Mouse (Mus musculus) hindbrain, embryonic 12.5 days (tissue): ENCODE data around the gene Lekr1. TPM values are rescaled to one million over a fixed set of nuclear protein-coding genes. Genes with fewer than 3 reads are reported as not detected.

ENCODE experiments used
- ATAC-seq: fragments of 200-750 bp; cut with Nextera tagmentation; 2 replicates; pipeline ENCODE4 v1.8.0; 2017; ENCODE audit warnings: moderate TSS enrichment; ENCODE audit not compliant: low FRiP score
- H3K27ac ChIP-seq: fragments of 300-500 bp; sonication (generic); 2 replicates; pipeline ENCODE4 v1.5.1; 2016; ENCODE audit warnings: mild to moderate bottlenecking
- H3K27me3 ChIP-seq: fragments of 300-500 bp; sonication (generic); 2 replicates; pipeline ENCODE4 v1.6.1; 2016; ENCODE audit warnings: mild to moderate bottlenecking
- H3K36me3 ChIP-seq: fragments of 300-500 bp; sonication (generic); 2 replicates; pipeline ENCODE4 v1.6.1; 2016; ENCODE audit warnings: mild to moderate bottlenecking
- H3K4me1 ChIP-seq: fragments of 300-500 bp; sonication (generic); 2 replicates; pipeline ENCODE4 v1.6.1; 2016
- H3K4me2 ChIP-seq: fragments of 300-500 bp; sonication (generic); replicated peaks from 2 replicates; pipeline ENCODE4 v1.6.1; 2016; ENCODE audit warnings: mild to moderate bottlenecking
- H3K4me3 ChIP-seq: fragments of 300-500 bp; sonication (generic); 2 replicates; pipeline ENCODE4 v1.5.1; 2016; ENCODE audit warnings: mild to moderate bottlenecking
- H3K9ac ChIP-seq: fragments of 300-500 bp; sonication (generic); 2 replicates; pipeline ENCODE4 v1.6.1; 2016; ENCODE audit warnings: mild to moderate bottlenecking, moderate library complexity
- H3K9me3 ChIP-seq: fragments of 300-500 bp; sonication (generic); replicated peaks from 2 replicates; pipeline ENCODE4 v1.6.1; 2016; ENCODE audit warnings: mild to moderate bottlenecking
- WGBS: fragments of 180-500 bp; shearing (Covaris S2); methylation state at CpG from one replicate; pipeline ENCODE4 v1.1.7; 2016; 5-methylcytosine and 5-hydroxymethylcytosine counted together
- polyA plus RNA-seq: library from polyadenylated mRNA; unstranded; fragments of >200 nt; fragmentation: Nextera tagmentation; extraction: Ambion mirVana; gene quantifications from 2 replicates; pipeline ENCODE4 v1.2.1, GENCODE M21; 2016

The Lekr1 gene
- polyA plus RNA-seq, 1 experiment from 2014 or later: 7.6 TPM

- H3K4me2 ChIP-seq: no peak overlapping the region
- H3K9ac ChIP-seq: no peak overlapping the region
- 88% methylated on average over 4 of the region's 4 CpGs for WGBS
Measured at GRCm38 (mm10) chr3:65793561-65793960, 127.5 kb downstream of the Lekr1 start.

GRCm38 (mm10) chr3:65794711-65795110 is 128.7 kb downstream of the Lekr1 start:
- WGBS: 84% methylated on average over 2 of the region's 2 CpGs

More at GRCm38 (mm10) chr3:65793561-65793960, 127.5 kb downstream of the Lekr1 start:
- Histone ChIP-seq H3K4me1 (no peaks in the 10 kb centered on the region), H3K27me3 (no peaks in the 10 kb centered on the region), H3K4me3 (no peak overlapping the region), H3K27ac (no peak overlapping the region), H3K36me3 (no peaks in the 10 kb centered on the region), H3K9me3 (no peaks in the 10 kb centered on the region)
- no peak for ATAC-seq

GRCm38 (mm10) chr3:65797345-65798137 is 131.5 kb downstream of the Lekr1 start:
- Histone ChIP-seq H3K4me1 (no peaks in the 10 kb centered on the region), H3K4me2 (no peak overlapping the region), H3K9ac (no peak overlapping the region), H3K27me3 (no peaks in the 10 kb centered on the region), H3K9me3 (no peaks in the 10 kb centered on the region), H3K4me3 (no peak overlapping the region), H3K27ac (no peak overlapping the region), H3K36me3 (no peaks in the 10 kb centered on the region)
- ATAC-seq: no peak
- WGBS: 87% methylated on average over 5 of the region's 5 CpGs

More at GRCm38 (mm10) chr3:65794711-65795110, 128.7 kb downstream of the Lekr1 start:
- H3K4me3 ChIP-seq: no peak overlapping the region
- ATAC-seq: no peak
- no peak overlapping the region for H3K27ac ChIP-seq
- H3K9me3 ChIP-seq: no peaks in the 10 kb centered on the region
- no peak overlapping the region for H3K4me2 ChIP-seq
- no peaks in the 10 kb centered on the region for H3K4me1 ChIP-seq
- no peaks in the 10 kb centered on the region for H3K27me3 ChIP-seq
- no peaks in the 10 kb centered on the region for H3K36me3 ChIP-seq
- no peak overlapping the region for H3K9ac ChIP-seq

GRCm38 (mm10) chr3:65800962-65801361 is 134.9 kb downstream of the Lekr1 start:
- H3K27ac ChIP-seq: no peak overlapping the region
- ATAC-seq: no peak
- WGBS: 85% methylated on average over 4 of the region's 4 CpGs
- H3K9me3 ChIP-seq: no peaks in the 10 kb centered on the region
- no peaks in the 10 kb centered on the region for H3K36me3 ChIP-seq
- no peak overlapping the region for H3K4me2 ChIP-seq
- H3K4me1 ChIP-seq: no peaks in the 10 kb centered on the region
- H3K9ac ChIP-seq: no peak overlapping the region
- H3K27me3 ChIP-seq: no peaks in the 10 kb centered on the region
- H3K4me3 ChIP-seq: no peak overlapping the region

- no peaks in the 10 kb centered on the region for H3K9me3 ChIP-seq
Measured at GRCm38 (mm10) chr3:65802185-65802584, 136.2 kb downstream of the Lekr1 start.

GRCm38 (mm10) chr3:65802868-65803267 is 136.8 kb downstream of the Lekr1 start:
- 68% methylated on average over 5 of the region's 5 CpGs for WGBS
- no peaks in the 10 kb centered on the region for H3K27me3 ChIP-seq
- no peak overlapping the region for H3K27ac ChIP-seq
- H3K36me3 ChIP-seq: no peaks in the 10 kb centered on the region
- no peak overlapping the region for H3K4me2 ChIP-seq
- H3K9ac ChIP-seq: no peak overlapping the region
- ATAC-seq: no peak
- no peaks in the 10 kb centered on the region for H3K4me1 ChIP-seq
- H3K9me3 ChIP-seq: no peaks in the 10 kb centered on the region
- H3K4me3 ChIP-seq: no peak overlapping the region

More at GRCm38 (mm10) chr3:65802185-65802584, 136.2 kb downstream of the Lekr1 start:
- H3K4me1 ChIP-seq: no peaks in the 10 kb centered on the region
- no peak overlapping the region for H3K4me2 ChIP-seq
- ATAC-seq: no peak
- 87% methylated on average over 5 of the region's 5 CpGs for WGBS
- H3K27me3 ChIP-seq: no peaks in the 10 kb centered on the region
- no peak overlapping the region for H3K4me3 ChIP-seq
- no peak overlapping the region for H3K9ac ChIP-seq
- H3K27ac ChIP-seq: no peak overlapping the region
- H3K36me3 ChIP-seq: no peaks in the 10 kb centered on the region

- 70% methylated on average over 6 of the region's 6 CpGs for WGBS
- no peaks in the 10 kb centered on the region for H3K9me3 ChIP-seq
- H3K4me3 ChIP-seq: no peak overlapping the region
- H3K4me1 ChIP-seq: no peaks in the 10 kb centered on the region
- no peak overlapping the region for H3K4me2 ChIP-seq
- no peaks in the 10 kb centered on the region for H3K36me3 ChIP-seq
- no peaks in the 10 kb centered on the region for H3K27me3 ChIP-seq
- no peak overlapping the region for H3K9ac ChIP-seq
- no peak for ATAC-seq
- no peak overlapping the region for H3K27ac ChIP-seq
Measured at GRCm38 (mm10) chr3:65814881-65815280, 148.9 kb downstream of the Lekr1 start.

- Histone ChIP-seq H3K4me3 (no peak overlapping the region), H3K4me2 (no peak overlapping the region), H3K36me3 (no peaks in the 10 kb centered on the region), H3K9me3 (no peaks in the 10 kb centered on the region), H3K27me3 (no peaks in the 10 kb centered on the region), H3K4me1 (no peaks in the 10 kb centered on the region), H3K27ac (no peak overlapping the region), H3K9ac (no peak overlapping the region)
- no peak for ATAC-seq
- WGBS: 85% methylated on average over 10 of the region's 10 CpGs
Measured at GRCm38 (mm10) chr3:65816012-65816411, 150.0 kb downstream of the Lekr1 start.

- Histone ChIP-seq H3K4me2 (no peak overlapping the region), H3K4me3 (no peak overlapping the region), H3K9ac (no peak overlapping the region), H3K4me1 (no peaks in the 10 kb centered on the region), H3K36me3 (no peaks in the 10 kb centered on the region), H3K27me3 (no peaks in the 10 kb centered on the region), H3K27ac (no peak overlapping the region), H3K9me3 (no peaks in the 10 kb centered on the region)
- ATAC-seq: no peak
- WGBS: 88% methylated on average over 4 of the region's 4 CpGs
Measured at GRCm38 (mm10) chr3:65818597-65818996, 152.6 kb downstream of the Lekr1 start.

- WGBS: 72% methylated on average over 6 of the region's 6 CpGs
- Histone ChIP-seq H3K4me1 (no peaks in the 10 kb centered on the region), H3K27ac (no peak overlapping the region), H3K27me3 (no peaks in the 10 kb centered on the region), H3K9me3 (no peaks in the 10 kb centered on the region), H3K36me3 (no peaks in the 10 kb centered on the region), H3K4me2 (no peak overlapping the region), H3K9ac (no peak overlapping the region), H3K4me3 (no peak overlapping the region)
- ATAC-seq: no peak
Measured at GRCm38 (mm10) chr3:65819841-65820240, 153.8 kb downstream of the Lekr1 start.

- Histone ChIP-seq H3K27ac (no peak overlapping the region), H3K4me3 (no peak overlapping the region), H3K9ac (no peak overlapping the region), H3K4me1 (peaks cover 6% of the 10 kb centered on the region), H3K27me3 (peaks cover 4% of the 10 kb centered on the region), H3K9me3 (no peaks in the 10 kb centered on the region), H3K4me2 (no peak overlapping the region), H3K36me3 (no peaks in the 10 kb centered on the region)
- no peak for ATAC-seq
- 60% methylated on average over 3 of the region's 3 CpGs for WGBS
Measured at GRCm38 (mm10) chr3:65824886-65825285, 158.9 kb downstream of the Lekr1 start.

GRCm38 (mm10) chr3:65826716-65827115 is 160.7 kb downstream of the Lekr1 start:
- Histone ChIP-seq H3K36me3 (no peaks in the 10 kb centered on the region), H3K4me2 (no peak overlapping the region), H3K27me3 (peaks cover 4% of the 10 kb centered on the region), H3K9me3 (no peaks in the 10 kb centered on the region), H3K4me1 (peaks cover 6% of the 10 kb centered on the region), H3K4me3 (no peak overlapping the region), H3K27ac (no peak overlapping the region), H3K9ac (no peak overlapping the region)
- 80% methylated on average over 6 of the region's 6 CpGs for WGBS
- no peak for ATAC-seq

GRCm38 (mm10) chr3:65827400-65827799 is 161.4 kb downstream of the Lekr1 start:
- Histone ChIP-seq H3K4me1 (peaks cover 6% of the 10 kb centered on the region), H3K36me3 (no peaks in the 10 kb centered on the region), H3K4me2 (no peak overlapping the region), H3K9me3 (no peaks in the 10 kb centered on the region), H3K27me3 (peaks cover 4% of the 10 kb centered on the region), H3K27ac (no peak overlapping the region), H3K4me3 (no peak overlapping the region), H3K9ac (no peak overlapping the region)
- 87% methylated on average over 5 of the region's 5 CpGs for WGBS
- no peak for ATAC-seq
